Mouse (Mus musculus): ENCODE data around the gene Tpcn1. TPM values are rescaled to one million over a fixed set of nuclear protein-coding genes. Genes with fewer than 3 reads are reported as not detected.
A peak's percentile ranks its signal among the peaks of the same experiment; 100 is the strongest.

Gene Tpcn1
- polyA plus RNA-seq (2016; fragmentation: Nextera tagmentation; extraction: Ambion mirVana) = 11.8 and 15.1 TPM in 2 replicates

GRCm38 (mm10) chr5:120588569-120589094 lies at the start of gene Tpcn1, which contains the start of gene Iqcd:
Gene Tpcn1, minus strand, starts transcription at chr5:120588673.
Gene Iqcd, plus strand, starts transcription at chr5:120589016.
- Histone ChIP-seq H3K27me3 (peaks cover 6% of the 10 kb centered on the region; the same call in 1 of the 2 replicates), H3K27ac (0 out of 2 replicates have a peak within 1 kb of the TSS, but pooled peaks have one; percentile 58), H3K4me1 (peaks cover 28% of the 10 kb centered on the region), H3K9me3 (0 out of 2 replicates have a peak, but pooled peaks cover 3% of the 10 kb centered on the region), H3K36me3 (replicated peaks) (peaks cover 2% of the 10 kb centered on the region), H3K4me3 (replicated peaks) (peak within 1 kb of the TSS; percentile 77), H3K9ac (peak within 1 kb of the TSS; percentile 80), H3K4me2 (peak within 1 kb of the TSS; percentile 92)
- WGBS = under 1% methylated on average over 35 of the region's 35 CpGs
- peak; percentile 98 for ATAC-seq (ENCODE audit: low FRiP score)

DNA sequence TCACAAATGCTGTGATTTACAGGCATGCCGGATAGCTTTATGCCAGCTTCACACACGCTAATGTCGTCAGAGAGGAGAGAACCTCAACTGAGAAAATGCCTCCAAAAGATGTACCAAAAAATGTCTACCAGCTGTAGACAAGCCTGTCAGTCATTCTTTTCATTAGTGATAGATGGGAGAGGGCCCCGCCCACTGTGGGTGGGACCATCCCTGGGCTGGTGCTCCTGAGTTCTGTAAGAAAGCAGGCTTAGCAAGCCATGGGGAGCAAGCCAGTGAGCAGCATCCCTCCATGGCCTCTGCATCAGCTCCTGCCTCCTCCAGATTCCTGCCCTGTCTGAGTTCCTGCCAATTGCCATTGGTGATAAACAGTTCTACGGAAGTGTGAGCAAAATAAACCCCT lies 47.2 kb upstream of the Tpcn1 start:
- Histone ChIP-seq H3K4me1 (0 out of 2 replicates have a peak, but pooled peaks cover 5% of the 10 kb centered on the region), H3K9ac (no peak overlapping the region), H3K4me2 (no peak overlapping the region), H3K4me3 (replicated peaks) (no peak overlapping the region), H3K9me3 (0 out of 2 replicates have a peak, but pooled peaks cover 5% of the 10 kb centered on the region), H3K36me3 (replicated peaks) (no peaks in the 10 kb centered on the region), H3K27ac (no peak overlapping the region), H3K27me3 (peaks cover 18% of the 10 kb centered on the region; the same call in 1 of the 2 replicates)
- ATAC-seq (ENCODE audit: low FRiP score) = no peak
- 83% methylated on average over 5 of the region's 5 CpGs for WGBS

GRCm38 (mm10) chr5:120634860-120635259 lies 46.4 kb upstream of the Tpcn1 start:
- 63% methylated on average over 5 of the region's 5 CpGs for whole genome bisulfite sequencing

DNA sequence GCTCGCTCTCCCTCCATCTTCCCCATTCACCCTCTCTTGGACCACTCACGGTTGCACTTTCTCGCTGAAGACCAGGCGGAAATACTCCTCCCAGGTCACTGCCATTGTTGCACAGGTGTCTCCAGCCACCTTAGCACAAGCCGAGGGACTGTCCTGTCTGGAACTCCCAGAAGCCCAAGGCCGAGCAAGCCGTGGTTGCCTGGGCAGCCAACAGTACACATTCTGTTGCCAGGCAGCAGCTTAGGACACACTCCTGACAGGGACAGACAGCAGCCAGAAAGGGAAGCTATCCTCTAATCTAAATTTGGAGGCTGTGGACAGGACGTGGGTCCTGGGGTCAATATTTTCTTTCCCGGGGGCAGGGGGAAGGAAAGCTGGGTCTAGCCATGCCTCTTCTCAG lies 45.7 kb upstream of the Tpcn1 start, which contains the start of gene Cfap73:
Cfap73 (minus strand) TSS at position 105 of the 400 bp plus-strand sequence.
- no peaks in the 10 kb centered on the region for H3K36me3 ChIP-seq (replicated peaks)
- H3K4me3 ChIP-seq (replicated peaks) = no peak within 1 kb of the TSS
- H3K4me1 ChIP-seq = 0 out of 2 replicates have a peak, but pooled peaks cover 5% of the 10 kb centered on the region
- H3K27me3 ChIP-seq = peaks cover 30% of the 10 kb centered on the region
- no peak within 1 kb of the TSS for H3K9ac ChIP-seq
- H3K27ac ChIP-seq = no peak within 1 kb of the TSS
- no peak within 1 kb of the TSS for H3K4me2 ChIP-seq
- 70% methylated on average over 9 of the region's 9 CpGs for WGBS
- H3K9me3 ChIP-seq = 0 out of 2 replicates have a peak, but pooled peaks cover 5% of the 10 kb centered on the region
- no peak for ATAC-seq (ENCODE audit: low FRiP score)

More at GRCm38 (mm10) chr5:120634860-120635259, 46.4 kb upstream of the Tpcn1 start:
- Histone ChIP-seq H3K27ac (no peak overlapping the region), H3K4me2 (no peak overlapping the region), H3K9ac (no peak overlapping the region), H3K4me3 (replicated peaks) (no peak overlapping the region), H3K9me3 (0 out of 2 replicates have a peak, but pooled peaks cover 5% of the 10 kb centered on the region), H3K27me3 (peaks cover 25% of the 10 kb centered on the region), H3K4me1 (0 out of 2 replicates have a peak, but pooled peaks cover 5% of the 10 kb centered on the region), H3K36me3 (replicated peaks) (no peaks in the 10 kb centered on the region)
- no peak for ATAC-seq (ENCODE audit: low FRiP score)

GRCm38 (mm10) chr5:120631892-120632291 lies 43.4 kb upstream of the Tpcn1 start:
- Histone ChIP-seq H3K9me3 (0 out of 2 replicates have a peak, but pooled peaks cover 5% of the 10 kb centered on the region), H3K9ac (no peak overlapping the region), H3K27me3 (peaks cover 30% of the 10 kb centered on the region), H3K4me3 (replicated peaks) (no peak overlapping the region), H3K36me3 (replicated peaks) (peaks cover 11% of the 10 kb centered on the region), H3K27ac (no peak overlapping the region), H3K4me1 (peaks cover 5% of the 10 kb centered on the region; the same call in 1 of the 2 replicates), H3K4me2 (no peak overlapping the region)
- no peak for ATAC-seq (ENCODE audit: low FRiP score)
- 90% methylated on average over 5 of the region's 5 CpGs for WGBS

GRCm38 (mm10) chr5:120631128-120631527 lies 42.7 kb upstream of the Tpcn1 start:
- Histone ChIP-seq H3K36me3 (replicated peaks) (peaks cover 14% of the 10 kb centered on the region), H3K27ac (no peak overlapping the region), H3K27me3 (peaks cover 30% of the 10 kb centered on the region), H3K4me1 (peaks cover 5% of the 10 kb centered on the region), H3K9me3 (0 out of 2 replicates have a peak, but pooled peaks cover 5% of the 10 kb centered on the region), H3K9ac (no peak overlapping the region), H3K4me2 (peak overlapping the region; percentile 42), H3K4me3 (replicated peaks) (0 out of 2 replicates have a peak overlapping the region, but pooled peaks have one; percentile 10)
- WGBS = 9% methylated on average over 29 of the region's 29 CpGs
- ATAC-seq (ENCODE audit: low FRiP score) = no peak

- Histone ChIP-seq H3K27ac (no peak overlapping the region), H3K4me3 (replicated peaks) (no peak overlapping the region), H3K4me2 (no peak overlapping the region), H3K36me3 (replicated peaks) (peaks cover 39% of the 10 kb centered on the region), H3K27me3 (peaks cover 30% of the 10 kb centered on the region), H3K9ac (no peak overlapping the region; the same call in 1 of the 2 replicates), H3K4me1 (peaks cover 5% of the 10 kb centered on the region), H3K9me3 (0 out of 2 replicates have a peak, but pooled peaks cover 5% of the 10 kb centered on the region)
- no peak for ATAC-seq (ENCODE audit: low FRiP score)
- 81% methylated on average over 7 of the region's 7 CpGs for WGBS
Observed at GRCm38 (mm10) chr5:120628624-120629023, 40.2 kb upstream of the Tpcn1 start.

GRCm38 (mm10) chr5:120627515-120628300 lies 39.2 kb upstream of the Tpcn1 start:
- no peak overlapping the region for H3K4me2 ChIP-seq
- no peak overlapping the region for H3K9ac ChIP-seq
- H3K4me3 ChIP-seq (replicated peaks) = no peak overlapping the region
- H3K27me3 ChIP-seq = peaks cover 26% of the 10 kb centered on the region
- ATAC-seq (ENCODE audit: low FRiP score) = 0 out of 2 replicates have a peak, but pooled peaks have one; percentile 24
- peaks cover 47% of the 10 kb centered on the region for H3K36me3 ChIP-seq (replicated peaks)
- WGBS = 87% methylated on average over 15 of the region's 15 CpGs
- H3K27ac ChIP-seq = no peak overlapping the region
- H3K9me3 ChIP-seq = 0 out of 2 replicates have a peak, but pooled peaks cover 5% of the 10 kb centered on the region
- peaks cover 5% of the 10 kb centered on the region for H3K4me1 ChIP-seq

GRCm38 (mm10) chr5:120626399-120626798 lies 37.9 kb upstream of the Tpcn1 start:
- Histone ChIP-seq H3K27ac (no peak overlapping the region), H3K4me1 (peaks cover 4% of the 10 kb centered on the region), H3K27me3 (peaks cover 19% of the 10 kb centered on the region), H3K4me2 (no peak overlapping the region), H3K9ac (no peak overlapping the region), H3K36me3 (replicated peaks) (peaks cover 60% of the 10 kb centered on the region), H3K4me3 (replicated peaks) (no peak overlapping the region), H3K9me3 (no peaks in the 10 kb centered on the region)
- WGBS = 25% methylated on average over 19 of the region's 19 CpGs
- peak; percentile 51 for ATAC-seq (ENCODE audit: low FRiP score)

GRCm38 (mm10) chr5:120624427-120624826 lies 36.0 kb upstream of the Tpcn1 start:
- Histone ChIP-seq H3K27ac (no peak overlapping the region), H3K4me1 (no peaks in the 10 kb centered on the region; the same call in none of the 2 replicates), H3K4me3 (replicated peaks) (no peak overlapping the region), H3K27me3 (peaks cover 1% of the 10 kb centered on the region; the same call in 1 of the 2 replicates), H3K36me3 (replicated peaks) (peaks cover 80% of the 10 kb centered on the region), H3K9me3 (no peaks in the 10 kb centered on the region), H3K4me2 (no peak overlapping the region), H3K9ac (no peak overlapping the region)
- ATAC-seq (ENCODE audit: low FRiP score) = no peak
- 95% methylated on average over 10 of the region's 10 CpGs for WGBS

GRCm38 (mm10) chr5:120622198-120622851 lies 33.9 kb upstream of the Tpcn1 start:
- WGBS = 70% methylated on average over 5 of the region's 5 CpGs
- H3K36me3 ChIP-seq (replicated peaks) = peaks cover 94% of the 10 kb centered on the region

More at GRCm38 (mm10) chr5:120622198-120622851, 33.9 kb upstream of the Tpcn1 start:
- Histone ChIP-seq H3K27me3 (no peaks in the 10 kb centered on the region), H3K4me3 (replicated peaks) (no peak overlapping the region), H3K27ac (no peak overlapping the region), H3K4me2 (no peak overlapping the region), H3K9me3 (no peaks in the 10 kb centered on the region), H3K4me1 (no peaks in the 10 kb centered on the region; the same call in 1 of the 2 replicates), H3K9ac (no peak overlapping the region)
- no peak for ATAC-seq (ENCODE audit: low FRiP score)

All from forebrain, embryonic 12.5 days (tissue).